Mouse (Mus musculus) kidney, adult 2 months (tissue): Measurements from ENCODE around the gene Nbas.

ENCODE experiments used
- CTCF ChIP-seq: fragments of 200-500 bp; conservative IDR thresholded peaks from 2 replicates; pipeline ENCODE4 v1.5.1; 2011; ENCODE audit warnings: low read depth, mild to moderate bottlenecking, control low read depth, low read length, moderate library complexity, mixed read lengths; ENCODE audit not compliant: insufficient read depth, insufficient read length
- POLR2A ChIP-seq: fragments of 200-500 bp; IDR thresholded peaks from one replicate; pipeline ENCODE4 v1.6.1; 2011; ENCODE audit warnings: low read depth, low read length, control low read depth

GRCm38 (mm10) chr12:13564330-13564729, 295.4 kb downstream of the Nbas start:
- TF ChIP-seq CTCF (no peak), POLR2A (no peak)
